Mouse (Mus musculus) adrenal gland (tissue): ENCODE data around the gene Hnrnpul1.
"Not testable (repeated sequence)": the region's sequence is repeated elsewhere in the genome, so short reads cannot be mapped to it uniquely, and the experiment has no call there.

ENCODE experiments used
- intact Hi-C: fragments of 180-260 bp; cut with DNase I; formaldehyde crosslinking; loops from one replicate; pipeline ENCODE4 v1.15.1; 2025
- long read RNA-seq, 2 experiments: library from polyadenylated mRNA; unstranded; transcript quantifications; one replicate each; pipeline ENCODE4 v2.0.0; 2020; ENCODE audit warnings: borderline replicate concordance in 1 of 2; ENCODE audit not compliant: insufficient replicate concordance in 1 of 2

Hnrnpul1 gene
- long read RNA-seq, experiment 1, partial matches to known transcripts, result 3 of 6 reads
- long read RNA-seq, experiment 1, other reads (novel, unspliced or antisense), result 0 of 6 reads
- long read RNA-seq, experiment 2, partial matches to known transcripts, result 3 of 4 reads
- long read RNA-seq, experiment 2, other reads (novel, unspliced or antisense), result 1 of 4 reads

GRCm38 (mm10) chr7:25754738-25755467 lies at the start of gene Hnrnpul1:
Gene Hnrnpul1 (minus strand): TSS chr7:25754757.
- intact Hi-C loops, result loop anchor here (5.0 kb wide), 1 partner anchor 102 kb away; no protein-coding TSS in a partner anchor

- intact Hi-C loops, result no loop called here
These were observed 48.9 kb upstream of the Hnrnpul1 start for GRCm38 (mm10) chr7:25803460-25803859.

- intact Hi-C loops, result no loop called here
These were observed 47.9 kb upstream of the Hnrnpul1 start for GRCm38 (mm10) chr7:25802241-25803125.

- intact Hi-C loops, result no loop called here
These were observed 46.5 kb upstream of the Hnrnpul1 start for GRCm38 (mm10) chr7:25801031-25801430.

- intact Hi-C loops, result no loop called here
These were observed 44.8 kb upstream of the Hnrnpul1 start for GRCm38 (mm10) chr7:25799369-25799768.

- intact Hi-C loops, result no loop called here
These were observed 44.0 kb upstream of the Hnrnpul1 start for GRCm38 (mm10) chr7:25798540-25798939.

GRCm38 (mm10) chr7:25794775-25795174 lies 40.2 kb upstream of the Hnrnpul1 start:
- intact Hi-C loops, result no loop called here

- intact Hi-C loops, result no loop called here
These were observed 39.1 kb upstream of the Hnrnpul1 start for GRCm38 (mm10) chr7:25793679-25794078.

- intact Hi-C loops, result not testable (repeated sequence)
These were observed 38.4 kb upstream of the Hnrnpul1 start for GRCm38 (mm10) chr7:25792966-25793365.

- intact Hi-C loops, result no loop called here
These were observed 36.1 kb upstream of the Hnrnpul1 start for GRCm38 (mm10) chr7:25790615-25791014.

- intact Hi-C loops, result no loop called here
These were observed 34.5 kb upstream of the Hnrnpul1 start for GRCm38 (mm10) chr7:25789129-25789440.

- intact Hi-C loops, result no loop called here
These were observed 33.9 kb upstream of the Hnrnpul1 start, which contains the start of gene Axl for GRCm38 (mm10) chr7:25788220-25789128. Gene Axl (minus strand): TSS chr7:25788705.

- intact Hi-C loops, result no loop called here
These were observed 33.1 kb upstream of the Hnrnpul1 start for GRCm38 (mm10) chr7:25787456-25788219.

GRCm38 (mm10) chr7:25786974-25787373 lies 32.4 kb upstream of the Hnrnpul1 start:
- intact Hi-C loops, result no loop called here

- intact Hi-C loops, result no loop called here
These were observed 31.2 kb upstream of the Hnrnpul1 start for GRCm38 (mm10) chr7:25785752-25786151.

GRCm38 (mm10) chr7:25784808-25785207 lies 30.3 kb upstream of the Hnrnpul1 start:
- intact Hi-C loops, result no loop called here

- intact Hi-C loops, result no loop called here
These were observed 29.2 kb upstream of the Hnrnpul1 start for GRCm38 (mm10) chr7:25783746-25784145.

- intact Hi-C loops, result no loop called here
These were observed 28.2 kb upstream of the Hnrnpul1 start for GRCm38 (mm10) chr7:25782744-25783143.

GRCm38 (mm10) chr7:25781937-25782610 lies 27.5 kb upstream of the Hnrnpul1 start:
- intact Hi-C loops, result no loop called here
